In genomic region chr16:34094446-34095092, GRCm38 (mm10) we compare ENCODE assay signal across 8 mouse cellular contexts.
DNase-seq lines count a peak whose midpoint lies in the region; ATAC-seq lines count a peak whose summit lies in the region.

No protein-coding gene starts in this region.

- peaks cover 22% of the 10 kb centered on the region for H3K27me3 ChIP-seq in forebrain, embryonic 12.5 days
- peaks cover 16% of the 10 kb centered on the region; the same call in 1 of the 2 replicates for H3K27me3 ChIP-seq in hindbrain, embryonic 13.5 days
- peaks cover 10% of the 10 kb centered on the region; the same call in 1 of the 2 replicates for H3K27me3 ChIP-seq in limb, embryonic 12.5 days
- peaks cover 9% of the 10 kb centered on the region; the same call in 1 of the 2 replicates for H3K27me3 ChIP-seq in midbrain, embryonic 13.5 days

- peak overlapping the region; percentile 75 for H3K4me2 ChIP-seq in forebrain, embryonic 12.5 days
- H3K4me2 ChIP-seq in hindbrain, embryonic 13.5 days, result peak overlapping the region; percentile 57
- H3K4me2 ChIP-seq in limb, embryonic 12.5 days, result peak overlapping the region; percentile 85
- H3K4me2 ChIP-seq in midbrain, embryonic 13.5 days (replicated peaks), result peak overlapping the region; percentile 59

- under 1% methylated on average over 16 of the region's 16 CpGs for WGBS in forebrain, embryonic 12.5 days
- WGBS in hindbrain, embryonic 13.5 days, result under 1% methylated on average over 16 of the region's 16 CpGs
- WGBS in limb, embryonic 12.5 days, result under 1% methylated on average over 16 of the region's 16 CpGs
- 1% methylated on average over 16 of the region's 16 CpGs for WGBS in midbrain, embryonic 13.5 days

- peak overlapping the region; percentile 51 for H3K9ac ChIP-seq in forebrain, embryonic 12.5 days
- H3K9ac ChIP-seq in hindbrain, embryonic 13.5 days, result peak overlapping the region; percentile 72
- H3K9ac ChIP-seq in limb, embryonic 12.5 days (replicated peaks), result peak overlapping the region; percentile 35
- peak overlapping the region; percentile 56 for H3K9ac ChIP-seq in midbrain, embryonic 13.5 days (replicated peaks)

- H3K36me3 ChIP-seq in forebrain, embryonic 12.5 days (replicated peaks), result no peaks in the 10 kb centered on the region
- H3K36me3 ChIP-seq in hindbrain, embryonic 13.5 days, result 0 out of 2 replicates have a peak, but pooled peaks cover 2% of the 10 kb centered on the region
- H3K36me3 ChIP-seq in limb, embryonic 12.5 days, result no peaks in the 10 kb centered on the region
- H3K36me3 ChIP-seq in midbrain, embryonic 13.5 days, result peaks cover 11% of the 10 kb centered on the region

- H3K4me1 ChIP-seq in forebrain, embryonic 12.5 days, result peaks cover 38% of the 10 kb centered on the region
- H3K4me1 ChIP-seq in hindbrain, embryonic 13.5 days (replicated peaks), result peaks cover 44% of the 10 kb centered on the region
- H3K4me1 ChIP-seq in limb, embryonic 12.5 days (replicated peaks), result peaks cover 30% of the 10 kb centered on the region
- peaks cover 39% of the 10 kb centered on the region for H3K4me1 ChIP-seq in midbrain, embryonic 13.5 days (replicated peaks)

- peak; percentile 65 to 71 for DNase-seq in cerebellum, postnatal 10 days
- DNase-seq in ES-CJ7 (ENCODE audit: low read depth, low spot score), result peak; percentile 72
- peak; percentile 44 for DNase-seq in thymus, postnatal 14 days

- no peak for ATAC-seq in cerebellum, adult (ENCODE audit: insufficient number of reproducible peaks, low FRiP score, low TSS enrichment)
- ATAC-seq in forebrain, embryonic 12.5 days (ENCODE audit: low FRiP score), result peak; percentile 74
- peak; percentile 59 for ATAC-seq in hindbrain, embryonic 13.5 days (ENCODE audit: low FRiP score)
- peak; percentile 63 for ATAC-seq in limb, embryonic 12.5 days (ENCODE audit: insufficient number of reproducible peaks, insufficient read depth, low FRiP score, low TSS enrichment, low read depth)
- ATAC-seq in midbrain, embryonic 13.5 days, result peak; percentile 84

- H3K4me3 ChIP-seq in forebrain, embryonic 12.5 days (replicated peaks), result peak overlapping the region; percentile 49
- peak overlapping the region; percentile 41 for H3K4me3 ChIP-seq in hindbrain, embryonic 13.5 days
- H3K4me3 ChIP-seq in limb, embryonic 12.5 days (replicated peaks), result peak overlapping the region; percentile 49
- peak overlapping the region; percentile 40 for H3K4me3 ChIP-seq in midbrain, embryonic 13.5 days (replicated peaks)

- peak overlapping the region; percentile 70 for H3K27ac ChIP-seq in forebrain, embryonic 12.5 days
- peak overlapping the region; percentile 80 for H3K27ac ChIP-seq in hindbrain, embryonic 13.5 days
- peak overlapping the region; percentile 24; the same call in 1 of the 2 replicates for H3K27ac ChIP-seq in limb, embryonic 12.5 days
- H3K27ac ChIP-seq in midbrain, embryonic 13.5 days, result peak overlapping the region; percentile 62

- H3K9me3 ChIP-seq in forebrain, embryonic 12.5 days, result no peaks in the 10 kb centered on the region
- H3K9me3 ChIP-seq in hindbrain, embryonic 13.5 days, result no peaks in the 10 kb centered on the region
- H3K9me3 ChIP-seq in limb, embryonic 12.5 days, result no peaks in the 10 kb centered on the region
- no peaks in the 10 kb centered on the region for H3K9me3 ChIP-seq in midbrain, embryonic 13.5 days

Comparison
In these comparisons a context has a peak if more than half of its experiments do, and no peak if none do; other contexts are left out.
1. H3K27ac ChIP-seq: peak in every context shown above with its lines; median percentile 80 in hindbrain, embryonic 13.5 days; 70 in forebrain, embryonic 12.5 days; 62 in midbrain, embryonic 13.5 days; 24 in limb, embryonic 12.5 days.